Mouse (Mus musculus): ENCODE data around the gene Slc3a1. TPM values are rescaled to one million over a fixed set of nuclear protein-coding genes. Genes with fewer than 3 reads are reported as not detected.

Slc3a1 gene
- polyA plus RNA-seq (2017; shearing (Covaris generic)) = 0.87 TPM

GRCm38 (mm10) chr17:85028093-85028739 lies at the start of gene Slc3a1:
TSS of gene Slc3a1 (plus strand) at chr17:85028376.

GRCm38 (mm10) chr17:85090120-85091099 lies 62.2 kb downstream of the Slc3a1 start, which contains the start of the genes Prepl and Camkmt:
TSS of gene Prepl (minus strand) at chr17:85090241.
TSS of gene Camkmt (plus strand) at chr17:85090552.

Other genes starting within 250 kb of the Slc3a1 start
- 11.0 TPM for gene Lrpprc, start 237.6 kb upstream of the Slc3a1 start, polyA plus RNA-seq (2017; shearing (Covaris generic))
- 20.9 TPM for gene Ppm1b, start 71.6 kb upstream of the Slc3a1 start, polyA plus RNA-seq (2017; shearing (Covaris generic))
- 22.9 TPM for gene Prepl, start 61.9 kb downstream of the Slc3a1 start, polyA plus RNA-seq (2017; shearing (Covaris generic))
- 9.8 TPM for gene Camkmt, start 62.2 kb downstream of the Slc3a1 start, polyA plus RNA-seq (2017; shearing (Covaris generic))